Mouse (Mus musculus) adrenal gland, postnatal 10 days (tissue): Measurements from ENCODE around the gene Ptgfrn. TPM values are rescaled to one million over a fixed set of nuclear protein-coding genes. Genes with fewer than 3 reads are reported as not detected.

Experiments used
- DNase-seq: peaks from one replicate; pipeline ENCODE4 v3.0.0; 2021; ENCODE audit warnings: mixed read lengths
- total RNA-seq, 2 experiments: library from RNA; stranded (reverse); gene quantifications; 2 replicates each; pipeline ENCODE4 v1.2.3; 2021

Ptgfrn gene
- total RNA-seq, 2 experiments from 2014 or later = 35.7 to 35.8 TPM

DNA sequence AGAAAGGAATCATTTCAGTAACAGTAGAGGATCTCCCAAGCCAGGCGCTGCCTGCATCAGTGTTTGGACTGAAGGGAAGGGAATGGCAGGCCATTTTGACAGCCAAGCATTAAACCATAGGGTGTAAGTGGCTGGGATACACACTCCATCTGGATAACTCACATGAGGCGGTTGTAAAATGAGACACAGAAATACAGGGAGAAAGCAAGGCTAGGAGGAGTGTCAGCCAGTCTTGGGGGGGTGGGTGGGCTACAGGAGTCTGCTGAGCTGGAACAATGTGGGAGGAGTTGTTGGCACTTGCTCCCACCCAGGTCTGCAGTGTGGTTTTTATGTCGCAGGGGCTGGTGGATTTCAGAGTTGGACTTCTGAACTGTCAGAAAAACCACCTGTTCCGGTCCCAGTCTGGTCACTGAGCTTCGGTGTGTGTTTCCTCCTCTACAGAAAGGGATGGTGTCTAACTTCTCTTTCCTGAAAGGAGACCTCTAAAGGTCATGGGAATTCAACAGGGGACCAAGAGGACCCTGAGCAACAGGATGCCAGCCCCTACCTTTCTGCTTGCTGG is 72.0 kb downstream of the Ptgfrn start:
- no peak for DNase-seq

DNA sequence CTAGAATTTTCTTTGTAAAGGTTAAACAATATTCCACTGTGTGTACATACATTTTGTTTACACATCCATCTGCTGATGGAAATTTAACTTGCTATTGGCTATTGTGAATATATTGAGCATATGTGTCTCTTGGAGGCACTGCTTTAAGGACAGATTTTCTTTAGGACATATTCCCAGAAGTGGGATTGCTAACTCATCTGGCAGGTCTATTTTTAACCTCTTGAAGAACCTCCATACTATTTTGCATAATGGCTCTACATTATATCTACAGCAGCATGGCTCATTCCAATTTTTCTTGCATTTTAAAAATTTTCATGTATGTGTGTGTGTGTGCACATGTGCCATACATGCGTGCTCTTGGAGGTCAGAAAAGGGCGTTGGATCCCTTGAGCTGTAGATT is 74.1 kb downstream of the Ptgfrn start:
- DNase-seq = no peak

DNA sequence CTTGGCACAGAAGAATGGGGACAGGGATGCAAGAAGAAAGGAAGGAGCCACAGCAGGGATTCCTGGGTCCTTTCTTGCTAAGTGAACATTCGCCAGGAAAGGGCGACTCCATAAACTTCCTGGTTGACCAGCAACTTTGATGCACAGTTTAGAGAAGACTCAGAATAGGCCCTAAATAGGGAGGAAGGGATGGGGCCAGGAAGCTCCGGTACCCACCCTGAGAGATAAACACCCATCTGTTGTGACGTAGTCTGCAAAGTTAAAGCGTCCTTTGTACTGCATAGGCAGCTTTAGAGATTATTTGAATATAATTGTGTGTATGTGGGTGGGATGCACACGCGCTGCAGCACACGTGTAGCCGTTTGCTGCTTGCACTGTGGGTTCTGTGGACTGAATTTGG is 75.6 kb downstream of the Ptgfrn start:
- DNase-seq = no peak

DNA sequence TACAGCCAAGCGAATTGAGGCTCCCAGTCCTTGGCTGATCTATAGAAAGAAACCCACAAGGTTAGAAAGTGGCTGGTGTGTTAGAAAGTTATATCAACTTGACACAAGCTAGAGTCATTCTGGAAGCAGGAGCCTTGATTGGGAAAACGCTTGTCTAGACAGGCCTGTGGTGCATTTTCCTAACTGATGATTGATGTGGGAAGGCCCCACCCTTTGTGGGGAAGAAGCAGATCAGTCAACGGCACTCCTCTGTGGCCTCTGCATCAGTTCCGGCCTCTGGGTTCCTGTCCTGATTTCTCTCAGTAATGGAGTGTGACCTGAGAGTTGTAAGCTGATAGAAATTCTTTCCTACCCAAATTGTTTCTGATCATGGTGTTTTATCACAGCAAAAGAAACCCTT is 76.4 kb downstream of the Ptgfrn start:
- DNase-seq = no peak

DNA sequence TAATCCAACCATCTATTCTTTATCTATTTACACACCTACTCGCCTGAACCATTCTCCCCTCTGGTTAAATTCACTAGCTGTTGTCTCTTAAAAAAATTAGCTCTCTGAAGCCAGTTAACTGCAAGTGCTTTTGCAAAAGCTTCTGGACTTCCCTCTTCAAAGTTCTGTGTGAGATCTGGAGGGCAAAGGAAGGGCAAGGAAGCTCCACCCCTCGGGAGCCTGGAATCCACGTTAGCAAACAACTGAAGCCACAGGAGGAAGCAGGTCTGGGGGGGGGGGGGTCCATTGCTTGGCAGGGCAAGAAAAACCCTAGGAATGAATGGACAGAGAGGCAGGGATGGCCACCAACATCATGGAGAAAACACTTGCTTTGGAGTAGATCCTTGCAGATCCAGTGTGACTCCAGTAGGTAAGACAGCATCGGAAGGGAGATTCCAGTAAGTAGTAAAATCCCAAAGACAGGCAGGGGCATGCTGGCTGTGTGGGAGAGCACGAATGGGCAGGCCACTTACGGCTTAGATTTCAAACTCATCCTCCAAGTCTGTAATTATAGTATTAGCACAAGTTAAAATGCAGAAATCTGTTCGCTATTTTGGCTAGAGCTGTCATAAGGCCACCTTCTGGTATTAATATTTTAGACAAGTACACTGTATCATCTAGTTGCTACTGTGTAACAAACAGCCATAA is 78.5 kb downstream of the Ptgfrn start:
- DNase-seq = no peak

DNA sequence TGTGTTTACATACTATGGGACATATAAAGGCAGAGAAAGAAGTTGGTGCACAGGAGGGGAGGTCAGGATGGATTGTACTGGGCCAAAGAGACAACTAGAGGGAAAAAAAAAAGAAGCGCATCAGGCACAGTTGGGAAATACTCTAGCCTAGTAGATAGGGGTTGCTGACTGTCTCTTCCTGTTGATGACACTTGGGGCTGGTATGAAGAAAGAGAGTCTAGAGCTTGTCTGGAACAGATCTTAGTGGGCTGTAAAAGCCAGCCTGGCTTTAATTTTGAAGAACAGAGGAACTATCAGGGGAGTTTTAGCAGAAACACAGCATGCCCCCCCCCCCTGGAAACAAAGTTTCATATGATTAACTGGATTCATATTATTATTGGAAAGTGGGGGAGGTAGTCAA is 79.4 kb downstream of the Ptgfrn start:
- no peak for DNase-seq

DNA sequence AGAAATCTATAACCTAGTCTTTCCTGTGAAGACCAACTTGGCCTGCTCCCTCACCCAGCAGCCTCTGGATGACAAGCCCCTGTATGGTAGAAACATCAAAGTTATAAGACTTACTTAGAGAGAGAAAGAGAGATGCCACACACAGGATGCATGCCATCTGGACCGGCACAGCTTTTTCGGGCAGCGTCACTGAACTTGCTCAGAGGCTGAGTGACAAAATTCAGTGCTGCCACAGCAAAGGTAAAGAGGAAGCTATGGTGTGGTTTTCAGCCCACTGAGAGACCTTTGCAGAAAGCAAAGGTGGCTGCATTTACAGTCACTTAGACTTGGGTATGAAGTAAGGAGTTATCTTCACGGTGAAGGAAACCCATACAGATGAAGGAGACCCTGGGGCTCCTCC is 80.7 kb downstream of the Ptgfrn start, which contains the start of gene Cd101:
TSS of gene Cd101 (minus strand) at position 218 of the 400 bp plus-strand sequence.
- DNase-seq = no peak

DNA sequence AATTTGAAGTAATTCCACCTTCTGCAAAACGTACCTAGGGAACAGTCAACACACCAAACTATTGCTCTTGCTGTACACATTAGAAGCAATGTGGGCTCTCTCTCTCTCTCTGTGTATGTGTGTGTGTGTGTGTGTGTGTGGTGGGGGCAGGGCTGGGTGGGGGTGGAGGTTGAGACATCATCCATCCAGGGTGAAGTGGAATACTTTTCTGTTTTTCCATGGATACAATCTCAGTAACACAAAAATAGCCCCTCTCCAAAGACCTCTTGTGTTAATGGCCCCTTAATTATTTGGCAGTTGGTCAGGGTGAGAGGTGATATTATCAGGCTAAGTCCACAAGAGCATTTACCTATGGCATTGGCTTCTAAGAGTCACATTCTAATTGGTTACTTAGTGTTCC is 83.3 kb downstream of the Ptgfrn start:
- DNase-seq = no peak

DNA sequence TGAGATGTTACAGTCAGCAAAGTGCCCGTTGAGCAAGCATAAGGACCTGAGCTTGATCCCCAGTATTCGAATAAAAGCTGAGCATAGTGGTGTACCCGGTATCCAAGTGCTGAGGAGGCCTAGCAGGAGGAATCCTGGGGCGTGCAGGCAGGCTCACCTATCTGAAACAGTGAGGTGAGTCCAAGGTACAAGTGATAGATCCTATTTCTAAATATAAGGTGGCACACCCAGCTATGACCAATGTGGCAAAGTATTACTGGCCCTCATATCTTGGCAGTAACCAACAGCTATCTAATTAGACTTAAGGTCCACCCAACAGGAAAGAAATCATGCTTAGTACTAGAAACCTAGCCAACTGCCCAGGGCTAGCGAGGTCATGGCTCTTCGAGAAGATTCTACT is 87.1 kb downstream of the Ptgfrn start:
- no peak for DNase-seq

DNA sequence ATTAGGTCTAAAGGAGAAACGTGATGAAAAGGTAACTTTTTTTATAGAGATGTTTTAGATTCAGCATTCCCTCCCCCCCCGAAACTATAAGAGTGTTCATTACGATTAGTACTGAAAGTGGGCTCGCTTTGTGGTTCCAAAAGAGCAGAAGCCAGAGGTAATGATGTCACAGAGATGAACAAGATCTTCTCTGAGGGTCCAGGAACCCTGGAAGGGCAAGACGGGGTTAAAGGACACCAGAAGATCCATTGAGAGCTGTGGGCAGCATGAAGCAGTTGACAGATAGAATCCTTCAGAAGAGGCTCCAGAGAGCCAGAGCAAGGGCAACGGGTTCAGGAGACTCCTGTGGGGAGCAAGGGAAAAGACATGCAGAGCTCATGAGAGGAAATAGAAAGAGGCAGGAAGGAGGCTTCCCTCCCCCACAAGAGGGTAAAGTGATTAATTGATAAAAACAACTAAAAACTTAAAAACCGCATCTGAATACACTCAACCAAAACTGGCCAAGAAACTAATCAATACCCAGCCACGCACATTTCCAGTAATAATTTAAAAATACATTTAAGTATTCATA is 88.5 kb downstream of the Ptgfrn start:
- no peak for DNase-seq

DNA sequence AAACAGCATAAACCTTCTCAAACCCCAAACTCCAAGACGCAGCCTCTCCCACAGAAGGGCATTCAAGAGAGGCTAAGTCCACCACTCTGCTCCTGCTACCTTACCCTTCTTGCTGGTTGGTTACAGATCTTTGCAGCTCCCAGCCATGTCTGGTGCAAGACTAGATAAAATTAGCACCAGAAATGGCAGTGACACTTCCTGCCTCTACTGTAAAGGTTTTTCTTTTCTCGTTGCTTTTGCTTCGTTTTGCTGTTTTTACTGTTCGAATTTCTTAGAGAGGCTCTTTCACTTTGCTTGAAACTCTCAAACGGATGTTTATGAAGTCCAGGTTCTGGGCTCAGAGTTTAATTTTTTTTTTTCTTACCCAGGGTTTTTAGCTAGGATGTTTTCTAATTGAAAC is 89.0 kb downstream of the Ptgfrn start:
- no peak for DNase-seq

DNA sequence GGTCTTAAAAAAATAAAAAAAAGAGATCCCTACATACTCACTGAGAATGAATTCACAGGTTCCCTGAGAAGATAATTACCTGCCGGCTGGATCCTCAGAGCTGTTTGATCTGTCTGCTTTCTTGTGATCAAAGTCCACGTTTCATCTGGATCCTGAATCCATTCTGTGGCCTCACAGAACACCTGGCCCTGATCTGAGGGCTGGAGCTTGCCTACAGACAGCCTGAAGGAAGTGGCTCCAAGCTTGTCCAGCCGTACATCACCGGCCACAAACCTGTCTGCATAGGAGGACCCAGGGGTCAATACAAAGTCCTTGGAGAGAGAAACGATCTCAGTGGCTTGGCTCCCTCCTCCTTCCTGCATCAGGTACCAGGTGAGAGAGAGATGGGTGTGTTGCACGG is 91.6 kb downstream of the Ptgfrn start:
- no peak for DNase-seq

DNA sequence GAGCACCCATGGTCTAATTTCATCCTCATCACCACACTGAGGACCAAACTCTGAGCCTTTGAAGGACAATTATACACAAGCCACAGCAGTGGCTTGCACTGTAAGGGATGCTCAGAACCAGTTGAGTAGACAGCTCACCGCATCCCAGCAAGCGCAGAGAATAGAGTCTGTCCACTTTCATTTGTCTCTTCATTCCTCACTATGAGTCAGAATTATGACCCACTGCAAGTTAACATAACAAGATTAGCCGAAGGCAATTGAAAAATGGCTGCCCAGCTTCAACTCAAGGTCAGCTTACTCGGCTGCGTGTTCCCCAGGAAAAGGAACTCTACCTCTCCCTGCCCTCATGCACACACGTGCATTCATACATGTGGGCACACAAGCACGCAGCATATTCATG is 94.0 kb downstream of the Ptgfrn start:
- DNase-seq = peak; percentile 6

DNA sequence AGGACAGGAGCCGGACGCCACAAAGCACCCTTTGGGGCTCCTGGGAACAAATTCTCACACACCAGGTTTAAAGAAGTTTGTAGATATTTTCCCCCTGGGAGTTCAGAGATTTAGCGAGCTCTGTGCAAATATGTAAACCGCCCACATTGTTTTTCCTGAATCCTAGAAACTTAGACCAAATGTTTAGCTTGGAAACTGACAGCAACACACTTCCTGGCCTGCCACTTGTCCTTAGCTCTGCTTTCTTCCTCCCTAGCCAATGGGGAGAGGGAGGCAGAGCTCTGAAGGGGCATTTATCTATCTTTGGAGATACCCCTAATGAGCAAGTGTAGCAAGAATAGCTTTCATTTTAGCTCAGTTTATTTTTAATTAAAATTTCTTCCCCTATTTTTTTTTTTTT is 94.8 kb downstream of the Ptgfrn start:
- DNase-seq = no peak

DNA sequence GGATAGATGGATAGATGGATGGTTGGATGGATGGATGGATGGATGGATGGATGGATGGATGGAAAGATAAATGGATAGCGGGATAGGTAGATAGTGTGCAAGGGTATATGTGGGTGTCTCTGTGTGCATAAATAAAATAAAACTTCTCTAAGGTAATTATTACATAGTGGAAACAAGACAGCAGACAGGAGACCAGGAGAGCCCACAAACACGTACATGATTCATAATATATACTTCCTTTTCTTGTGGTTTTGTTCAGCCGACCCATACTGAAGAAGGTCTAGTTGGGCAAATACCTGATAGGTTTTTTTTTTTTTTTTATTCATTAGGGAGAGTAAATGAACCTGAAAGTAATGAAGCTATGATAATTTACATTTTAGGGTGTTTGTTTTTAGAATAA is 96.5 kb downstream of the Ptgfrn start:
- no peak for DNase-seq

DNA sequence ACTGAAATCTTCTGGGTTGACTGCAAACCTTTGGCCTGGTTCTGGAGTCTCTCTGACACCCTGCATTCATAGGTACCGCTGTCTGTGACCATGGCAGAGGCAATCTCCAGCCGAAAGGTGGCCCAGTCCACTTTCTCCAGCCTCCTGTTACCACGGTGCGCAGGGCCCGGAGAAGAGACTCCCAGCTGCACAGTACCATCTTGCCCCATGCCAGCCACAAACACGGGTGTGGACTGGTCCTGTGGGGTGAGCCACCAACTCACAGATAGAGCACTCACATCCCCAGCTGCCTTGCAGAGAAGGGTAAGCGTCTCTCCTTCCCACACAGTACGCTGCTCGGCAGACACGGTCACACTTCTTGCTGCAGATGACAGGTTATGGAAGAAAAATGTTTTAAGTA is 97.1 kb downstream of the Ptgfrn start:
- DNase-seq = no peak

DNA sequence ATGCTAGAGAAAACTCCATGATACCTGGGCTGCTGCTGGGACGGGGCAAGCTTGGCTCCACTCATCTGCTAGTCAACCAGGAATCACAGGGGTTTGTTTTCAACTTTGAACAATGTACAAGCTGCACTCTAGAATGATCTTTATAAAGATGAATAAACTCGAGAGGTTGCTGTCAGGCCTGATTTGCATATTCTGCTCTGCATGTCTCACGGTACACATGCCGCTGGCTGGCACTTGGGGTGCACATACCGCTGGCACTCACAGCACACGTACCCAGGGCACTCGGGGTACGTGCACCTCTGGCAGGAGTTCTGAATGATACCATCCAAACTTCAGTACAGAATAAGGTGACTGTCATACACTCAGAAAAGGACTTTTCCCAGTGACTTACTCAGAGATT is 97.5 kb downstream of the Ptgfrn start:
- DNase-seq = no peak

DNA sequence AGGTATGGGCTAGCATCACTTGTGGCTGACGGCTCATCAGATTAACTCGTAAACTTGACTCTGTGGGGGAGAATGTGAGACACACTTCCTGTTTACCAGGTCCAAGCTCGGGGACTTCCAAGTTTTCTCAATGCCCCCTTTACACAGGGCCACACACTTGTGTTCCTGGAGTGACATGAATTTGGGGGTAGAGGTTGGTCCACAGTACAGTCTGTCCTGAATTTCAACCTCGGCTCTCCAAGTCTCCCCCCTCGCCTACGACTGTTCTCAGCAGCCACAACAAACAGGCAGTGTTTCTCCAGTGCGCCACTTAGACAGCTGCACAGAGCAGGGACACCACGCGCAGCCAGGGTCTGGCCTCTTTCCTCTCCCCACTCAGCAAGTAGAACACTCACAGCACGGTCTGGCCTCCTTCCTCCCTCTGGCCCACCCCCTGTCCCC is 97.9 kb downstream of the Ptgfrn start:
- DNase-seq = no peak

DNA sequence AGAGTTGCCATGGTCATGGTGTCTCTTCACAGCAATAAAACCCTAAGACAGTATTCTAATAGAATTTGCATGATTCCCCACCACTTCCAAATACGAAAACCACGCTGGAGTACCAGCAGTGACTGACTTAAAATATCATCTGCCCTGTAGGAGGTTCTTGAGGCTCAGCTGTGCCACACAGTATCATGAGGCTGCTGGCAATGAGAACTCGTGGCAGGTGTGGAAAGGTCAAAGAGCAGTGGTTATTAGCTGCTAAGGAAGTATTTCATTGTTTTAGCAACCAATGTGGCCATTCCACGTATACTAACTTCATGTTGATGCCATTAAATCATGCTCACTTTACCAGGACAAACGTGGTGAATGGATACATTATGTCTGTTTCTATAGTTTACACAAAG is 98.9 kb downstream of the Ptgfrn start:
- no peak for DNase-seq

DNA sequence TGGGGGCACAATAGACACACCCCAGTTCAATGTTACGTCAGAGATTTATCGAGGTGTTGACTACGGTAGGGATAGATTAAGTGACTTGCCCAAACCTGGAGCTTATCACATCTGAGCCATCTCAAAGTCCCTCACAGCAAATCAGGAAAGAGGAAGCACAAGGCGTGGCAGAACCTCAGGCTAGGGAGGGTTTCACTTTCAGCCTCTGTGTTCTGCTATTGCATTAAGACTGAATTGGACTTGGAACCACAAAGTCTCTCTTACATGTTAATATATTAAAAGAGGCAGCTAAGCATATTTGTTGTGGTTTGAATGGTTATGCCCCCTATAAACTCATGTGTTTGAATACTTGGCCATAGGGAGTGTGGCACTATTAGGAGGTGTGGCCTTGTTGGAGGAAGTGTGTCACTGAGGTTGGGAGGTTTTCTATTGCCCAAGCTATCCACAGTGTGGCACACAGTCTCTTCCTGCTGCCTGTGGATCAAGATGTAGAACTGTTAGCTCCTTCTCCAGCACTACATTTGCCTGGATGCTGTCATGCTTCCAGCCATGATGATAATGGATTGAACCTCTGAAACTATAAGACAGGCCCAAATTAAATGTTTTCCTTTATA is 99.4 kb downstream of the Ptgfrn start:
- DNase-seq = no peak

DNA sequence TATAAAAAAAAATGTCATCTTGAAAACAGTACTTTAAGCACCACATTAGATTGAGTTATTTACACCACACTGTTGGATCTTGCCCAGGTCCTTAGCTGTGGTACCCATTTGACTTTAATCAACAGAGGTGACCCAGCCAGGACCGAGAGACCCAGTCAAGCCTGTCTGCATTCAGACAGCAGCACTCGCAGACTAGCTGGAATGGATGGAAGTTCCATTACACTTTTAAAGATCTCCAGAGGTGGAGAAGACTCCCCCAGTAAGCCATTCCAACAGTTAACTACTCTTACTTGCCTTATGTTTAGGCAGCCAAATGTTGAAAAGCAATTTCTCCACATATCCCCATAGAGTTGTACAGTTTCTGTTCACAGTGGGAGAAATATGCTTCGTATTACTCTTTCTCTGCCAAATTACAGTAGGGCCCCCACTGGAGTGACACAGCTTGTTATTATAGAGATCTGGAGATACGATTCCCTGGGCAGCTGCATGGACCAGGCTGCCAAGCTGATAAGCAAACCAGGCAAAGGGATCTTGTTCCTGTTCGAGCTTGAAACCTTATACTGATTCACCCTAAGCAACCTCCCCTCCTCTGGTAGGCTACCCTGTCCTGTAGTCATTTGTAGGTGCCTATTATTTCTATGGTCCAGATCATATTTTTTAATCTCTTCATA is 102.8 kb downstream of the Ptgfrn start:
- no peak for DNase-seq

DNA sequence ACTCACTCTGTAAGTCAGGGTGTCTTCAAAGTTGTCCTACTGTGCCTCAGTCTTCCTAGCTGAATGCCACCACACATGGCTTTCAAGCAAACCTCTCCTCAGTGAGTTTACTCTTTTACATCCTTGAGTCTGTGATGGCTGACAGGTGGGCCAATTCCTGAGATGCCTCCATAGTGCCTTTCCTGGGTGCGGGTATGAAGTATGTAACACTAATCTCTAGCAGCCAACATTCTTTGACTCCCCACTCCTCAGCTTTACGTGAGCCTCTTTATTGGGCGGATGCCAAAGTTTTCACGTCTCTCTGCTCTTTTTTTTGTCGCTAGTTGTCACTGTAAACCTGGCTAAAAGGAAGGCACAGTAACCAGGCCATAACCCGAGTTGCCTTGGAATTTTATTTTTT is 104.7 kb downstream of the Ptgfrn start:
- no peak for DNase-seq
